Mouse (Mus musculus): ENCODE results near the gene Mast3.

Mast3 gene

GRCm38 (mm10) chr8:70746676-70747075 is 58.2 kb downstream of the Mast3 start:
- no peak for DNase-seq (ENCODE audit: low spot score in 2 of 2)

GRCm38 (mm10) chr8:70745691-70746220 is 59.1 kb downstream of the Mast3 start:
- no peak for DNase-seq (ENCODE audit: low spot score in 2 of 2)

GRCm38 (mm10) chr8:70744806-70745205 is 60.0 kb downstream of the Mast3 start:
- DNase-seq (ENCODE audit: low spot score in 2 of 2) = no peak

- DNase-seq (ENCODE audit: low spot score in 2 of 2) = no peak
Observed at GRCm38 (mm10) chr8:70743656-70744590, 60.9 kb downstream of the Mast3 start.

- DNase-seq (ENCODE audit: low spot score in 2 of 2) = no peak
Observed at GRCm38 (mm10) chr8:70742981-70743655, 61.7 kb downstream of the Mast3 start.

- DNase-seq (ENCODE audit: low spot score in 2 of 2) = no peak
Observed at GRCm38 (mm10) chr8:70742176-70742575, 62.7 kb downstream of the Mast3 start.

- DNase-seq (ENCODE audit: low spot score in 2 of 2) = no peak
Observed at GRCm38 (mm10) chr8:70741661-70742060, 63.2 kb downstream of the Mast3 start.

- no peak for DNase-seq (ENCODE audit: low spot score in 2 of 2)
Observed at GRCm38 (mm10) chr8:70738211-70738610, 66.6 kb downstream of the Mast3 start.

- no peak for DNase-seq (ENCODE audit: low spot score in 2 of 2)
Observed at GRCm38 (mm10) chr8:70737705-70738104, 67.1 kb downstream of the Mast3 start.

GRCm38 (mm10) chr8:70730956-70731355 is 73.9 kb downstream of the Mast3 start:
- no peak for DNase-seq (ENCODE audit: low spot score in 2 of 2)

- DNase-seq (ENCODE audit: low spot score in 2 of 2) = peak; percentile 43 to 53
Observed at GRCm38 (mm10) chr8:70729808-70730475, 74.9 kb downstream of the Mast3 start.
